Mouse (Mus musculus) heart, embryonic 14.5 days (tissue): Measurements from ENCODE around the gene Fbxw4. TPM values are rescaled to one million over a fixed set of nuclear protein-coding genes. Genes with fewer than 3 reads are reported as not detected.

Source experiments
- ATAC-seq: fragments of 200-750 bp; cut with Nextera tagmentation; 2 replicates; pipeline ENCODE4 v1.8.0; 2017; ENCODE audit warnings: low read depth, moderate TSS enrichment; ENCODE audit not compliant: insufficient number of reproducible peaks, insufficient read depth, low FRiP score
- H3K27ac ChIP-seq, 2 experiments: fragments of 200-500 bp in 1 of 2; fragments of 300-500 bp in 1 of 2; sonication (generic) in 1 of 2; replicated peaks in 1 of 2; 2 replicates each; pipeline ENCODE4 v1.5.1; 2012 to 2014; ENCODE audit warnings: low read depth in 2 of 2, low read length in 2 of 2, control low read depth in 1 of 2, mild to moderate bottlenecking in 1 of 2, mixed read lengths in 1 of 2; ENCODE audit not compliant: control insufficient read depth in 1 of 2, insufficient read depth in 1 of 2
- H3K27me3 ChIP-seq: fragments of 300-500 bp; sonication (generic); 2 replicates; pipeline ENCODE4 v1.6.1; 2014; ENCODE audit warnings: mild to moderate bottlenecking, low read length, control low read depth; ENCODE audit not compliant: control insufficient read depth, insufficient read depth
- H3K36me3 ChIP-seq: fragments of 300-500 bp; sonication (generic); 2 replicates; pipeline ENCODE4 v1.6.1; 2014; ENCODE audit warnings: mild to moderate bottlenecking, control low read depth, low read length, mixed read lengths; ENCODE audit not compliant: control insufficient read depth, insufficient read depth
- H3K4me1 ChIP-seq, 2 experiments: fragments of 200-500 bp in 1 of 2; fragments of 300-500 bp in 1 of 2; sonication (generic) in 1 of 2; 2 replicates each; pipeline ENCODE4 v1.6.1; 2012 to 2014; ENCODE audit warnings: low read length in 2 of 2, control low read depth in 1 of 2, mixed read lengths in 1 of 2; ENCODE audit not compliant: control insufficient read depth in 2 of 2, insufficient read depth in 2 of 2
- H3K4me2 ChIP-seq: fragments of 300-500 bp; sonication (generic); 2 replicates; pipeline ENCODE4 v1.6.1; 2014; ENCODE audit warnings: mild to moderate bottlenecking, low read length
- H3K4me3 ChIP-seq, 2 experiments: fragments of 200-500 bp in 1 of 2; fragments of 300-500 bp in 1 of 2; sonication (generic) in 1 of 2; 2 replicates each; pipeline ENCODE4 v1.5.1; 2012 to 2014; ENCODE audit warnings: low read length in 2 of 2, mild to moderate bottlenecking in 2 of 2, control low read depth in 1 of 2, low read depth in 1 of 2, moderate library complexity in 1 of 2; ENCODE audit not compliant: control insufficient read depth in 1 of 2, insufficient read depth in 1 of 2
- H3K9ac ChIP-seq: fragments of 300-500 bp; sonication (generic); 2 replicates; pipeline ENCODE4 v1.6.1; 2014; ENCODE audit warnings: mild to moderate bottlenecking, low read length
- H3K9me3 ChIP-seq: fragments of 300-500 bp; sonication (generic); 2 replicates; pipeline ENCODE4 v1.6.1; 2016; ENCODE audit warnings: low read length, control low read depth; ENCODE audit not compliant: control insufficient read depth
- WGBS: fragments of 180-500 bp; shearing (Covaris S2); extraction: QIAGEN DNeasy Blood & Tissue Kit; methylation state at CpG from one replicate; pipeline ENCODE4 v1.1.7; 2014; 5-methylcytosine and 5-hydroxymethylcytosine counted together
- polyA plus RNA-seq: library from polyadenylated mRNA; unstranded; fragments of >200 nt; fragmentation: Nextera tagmentation; extraction: Ambion mirVana; gene quantifications from 2 replicates; pipeline ENCODE4 v1.2.1, GENCODE M21; 2014

Fbxw4 gene
- polyA plus RNA-seq, 1 experiment from 2014 or later, result 4.1 TPM

DNA sequence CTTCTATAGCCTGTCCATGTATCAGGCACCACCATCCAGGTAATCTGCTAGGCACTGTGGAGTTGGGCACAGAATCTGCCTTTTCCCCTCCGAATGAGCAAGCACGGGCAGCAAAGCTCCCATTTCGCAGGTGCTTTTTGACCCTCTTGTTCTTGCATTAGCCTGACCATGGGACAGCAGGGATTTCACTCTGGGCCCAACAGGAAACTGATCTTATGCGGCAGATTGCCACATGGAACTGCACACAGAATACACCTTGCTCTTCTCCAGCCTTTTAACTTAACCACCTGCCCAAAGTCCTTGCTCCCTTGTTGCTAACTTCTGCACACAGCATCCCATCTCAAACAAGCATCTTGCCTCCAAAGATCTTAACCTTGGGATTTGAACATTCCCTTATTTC is 26.9 kb upstream of the Fbxw4 start:
- Histone ChIP-seq H3K4me3 (no peak overlapping the region), H3K27ac (no peak overlapping the region), H3K4me2 (no peak overlapping the region), H3K9ac (no peak overlapping the region), H3K4me1 (no peaks in the 10 kb centered on the region), H3K36me3 (no peaks in the 10 kb centered on the region), H3K9me3 (no peaks in the 10 kb centered on the region), H3K27me3 (no peaks in the 10 kb centered on the region)
- no peak for ATAC-seq
- 68% methylated on average over 4 of the region's 4 CpGs for WGBS

DNA sequence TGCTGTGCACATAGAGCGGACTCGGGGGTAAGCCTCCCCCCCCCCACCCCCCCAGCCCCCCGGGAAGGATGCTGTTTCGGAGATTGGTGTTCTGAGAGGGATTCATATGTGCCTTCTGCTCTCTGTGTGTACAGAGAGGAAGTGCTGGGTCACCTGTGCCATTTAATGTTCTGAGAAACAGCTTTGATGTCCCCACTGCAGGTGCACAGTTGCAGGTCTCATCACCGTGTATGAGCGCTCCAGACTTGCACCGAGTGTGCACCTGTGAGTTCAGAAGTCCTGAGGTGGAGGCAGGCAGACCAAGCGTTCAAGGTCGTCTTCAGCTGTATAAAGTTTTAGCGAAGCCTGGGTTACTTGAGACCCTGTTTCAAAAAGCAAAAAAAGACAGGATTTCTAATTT is 23.6 kb upstream of the Fbxw4 start:
- Histone ChIP-seq H3K9ac (no peak overlapping the region), H3K36me3 (no peaks in the 10 kb centered on the region), H3K4me2 (no peak overlapping the region), H3K4me3 (no peak overlapping the region), H3K27me3 (no peaks in the 10 kb centered on the region), H3K27ac (no peak overlapping the region), H3K4me1 (peaks cover 0 to 6% of the 10 kb centered on the region in 2 experiments; a peak in 2 of 4 replicates), H3K9me3 (no peaks in the 10 kb centered on the region)
- 70% methylated on average over 10 of the region's 10 CpGs for WGBS
- ATAC-seq, result no peak

DNA sequence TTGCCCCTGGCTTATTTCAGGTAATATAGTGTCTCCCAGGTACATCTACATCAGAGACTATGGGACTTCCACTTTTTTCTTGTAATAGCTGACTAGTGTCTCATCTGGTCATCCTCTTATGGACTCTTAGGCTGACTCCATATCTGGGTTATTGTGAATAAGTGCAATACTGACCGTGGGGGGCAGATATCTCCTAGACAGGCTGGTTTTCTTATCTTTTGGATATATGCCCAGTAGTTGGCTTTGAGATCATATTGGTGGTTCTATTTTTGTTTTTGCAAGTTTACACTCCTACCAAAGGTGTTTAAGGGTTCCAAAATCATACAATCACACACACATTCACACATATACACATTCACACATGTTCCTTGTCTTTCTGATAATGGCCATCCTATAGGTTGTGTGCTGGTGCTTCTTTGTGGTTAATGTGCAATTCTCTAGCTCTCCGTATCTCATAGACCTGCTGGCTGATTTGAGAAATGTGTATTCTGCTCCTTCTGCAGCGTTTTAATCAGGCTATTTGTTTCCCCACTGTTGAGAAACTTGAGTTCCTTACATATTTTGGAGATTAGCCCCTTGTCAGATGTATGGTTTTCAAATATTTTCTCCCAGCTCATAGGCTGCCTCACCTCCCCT is 20.5 kb upstream of the Fbxw4 start:
- Histone ChIP-seq H3K27ac (no peak overlapping the region), H3K4me1 (peaks cover 6 to 12% of the 10 kb centered on the region in 2 experiments; a peak in 3 of 4 replicates), H3K27me3 (no peaks in the 10 kb centered on the region), H3K4me2 (no peak overlapping the region), H3K36me3 (no peaks in the 10 kb centered on the region), H3K9me3 (no peaks in the 10 kb centered on the region), H3K4me3 (no peak overlapping the region), H3K9ac (no peak overlapping the region)
- 27% methylated on average over 3 of the region's 3 CpGs for WGBS
- no peak for ATAC-seq

DNA sequence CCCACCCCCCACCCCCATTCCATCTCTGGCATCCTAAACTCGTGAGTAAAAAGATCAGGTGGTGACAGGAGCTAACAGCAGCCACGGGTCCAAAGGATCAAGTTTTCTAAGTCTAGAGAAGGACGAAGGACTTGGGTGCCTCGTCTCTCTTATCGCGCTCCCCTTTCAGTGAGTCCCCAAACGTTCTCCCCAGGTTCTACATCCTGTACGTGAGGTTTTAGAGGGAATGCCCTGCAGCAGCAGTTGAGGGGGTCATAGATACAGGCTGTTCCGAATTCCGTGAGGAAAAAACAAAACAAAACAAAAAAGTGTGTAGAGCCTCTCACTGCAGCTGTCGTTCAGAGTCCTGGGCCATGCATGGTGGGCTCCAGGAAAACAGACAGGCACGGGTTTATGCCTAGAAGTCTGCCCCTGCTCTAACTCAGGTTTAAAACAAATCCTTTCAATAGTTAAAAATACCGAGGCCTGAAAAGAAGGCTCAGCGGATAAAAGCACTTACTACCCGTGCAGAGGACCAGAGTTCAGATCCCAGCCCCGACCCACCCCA is 16.7 kb upstream of the Fbxw4 start:
- no peak for ATAC-seq
- WGBS, result 3% methylated on average over 16 of the region's 16 CpGs
- H3K9me3 ChIP-seq, result no peaks in the 10 kb centered on the region
- no peaks in the 10 kb centered on the region for H3K27me3 ChIP-seq
- peak overlapping the region; percentile 21 to 46 for H3K4me3 ChIP-seq
- peak overlapping the region; percentile 89 for H3K4me2 ChIP-seq
- peak overlapping the region; percentile 69 for H3K9ac ChIP-seq
- no peak overlapping the region for H3K27ac ChIP-seq
- peaks cover 7 to 12% of the 10 kb centered on the region in 2 experiments; a peak in 3 of 4 replicates for H3K4me1 ChIP-seq
- no peaks in the 10 kb centered on the region for H3K36me3 ChIP-seq

DNA sequence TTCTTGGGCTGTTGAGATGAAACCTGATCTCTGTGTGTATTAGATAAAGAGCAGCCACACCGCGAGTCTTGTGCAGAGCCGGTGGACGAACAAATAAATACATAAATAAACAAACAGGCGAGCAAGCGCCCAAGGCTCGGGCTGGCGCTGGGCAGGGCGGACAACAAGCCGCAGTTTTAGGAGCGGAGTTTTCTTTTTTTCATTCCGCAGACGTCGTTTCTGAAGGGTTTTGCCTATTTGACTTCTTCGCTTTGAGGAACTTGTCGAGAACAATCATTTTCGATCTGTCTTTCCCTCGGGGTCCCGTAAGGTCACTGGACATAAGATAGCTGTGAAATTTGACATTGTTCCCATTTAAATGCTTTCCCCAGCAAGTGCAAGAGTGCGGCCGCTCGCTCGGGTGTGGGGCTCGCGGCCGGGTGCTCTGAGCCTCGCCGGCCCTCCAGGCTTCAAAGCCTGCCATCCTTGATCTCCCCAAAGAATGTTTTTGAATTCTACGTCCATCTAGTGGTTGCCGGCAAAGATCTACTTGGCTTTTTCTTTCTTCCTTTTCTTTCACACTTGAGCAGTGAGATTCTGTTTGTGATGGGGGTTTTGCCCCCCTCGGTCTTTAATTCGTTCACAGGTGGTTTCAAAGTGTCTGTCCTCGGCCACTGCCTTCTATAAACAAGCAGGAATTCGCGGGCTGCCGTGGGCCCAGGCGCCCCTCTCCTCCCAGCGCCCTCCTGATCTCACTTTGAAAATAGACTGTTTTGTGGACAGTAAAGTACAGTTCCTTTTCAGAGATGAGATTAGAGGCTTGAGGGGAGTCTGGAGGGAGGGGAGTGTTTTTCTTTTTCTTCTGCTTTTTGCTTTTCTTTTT is 15.8 kb upstream of the Fbxw4 start:
- Histone ChIP-seq H3K27ac (no peak overlapping the region), H3K9me3 (no peaks in the 10 kb centered on the region), H3K4me3 (peak overlapping the region; percentile 44 to 46), H3K4me2 (peak overlapping the region; percentile 89), H3K36me3 (no peaks in the 10 kb centered on the region), H3K4me1 (peaks cover 7 to 12% of the 10 kb centered on the region in 2 experiments; a peak in 3 of 4 replicates), H3K9ac (peak overlapping the region; percentile 69), H3K27me3 (no peaks in the 10 kb centered on the region)
- WGBS, result 1% methylated on average over 38 of the region's 38 CpGs
- ATAC-seq, result no peak

DNA sequence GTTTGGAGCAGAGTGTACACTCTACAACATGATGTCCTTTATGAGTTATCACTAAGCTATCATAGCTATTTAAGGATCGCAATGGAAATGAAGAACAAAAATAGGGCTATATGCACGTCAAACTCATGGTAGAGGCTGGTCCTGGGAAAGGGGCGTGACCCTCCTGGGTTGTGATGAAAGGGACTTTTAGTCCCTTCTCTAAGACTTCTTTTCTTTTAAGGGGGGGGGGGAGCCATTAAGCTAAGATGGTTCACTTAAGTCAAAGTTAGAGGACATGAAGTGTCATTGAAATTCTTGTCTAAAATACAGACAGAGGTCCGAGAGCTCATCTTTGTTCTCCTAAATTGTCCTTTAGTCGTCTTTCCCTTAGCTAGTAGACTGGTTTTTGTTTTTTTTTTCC is 15.1 kb upstream of the Fbxw4 start:
- 35% methylated on average over 5 of the region's 5 CpGs for WGBS
- Histone ChIP-seq H3K27me3 (no peaks in the 10 kb centered on the region), H3K4me3 (peak overlapping the region in 1 of 2 experiments; percentile 46; a peak in 1 of 4 replicates), H3K27ac (no peak overlapping the region), H3K4me2 (peak overlapping the region; percentile 89), H3K36me3 (no peaks in the 10 kb centered on the region), H3K4me1 (peaks cover 6 to 7% of the 10 kb centered on the region in 2 experiments; a peak in 3 of 4 replicates), H3K9ac (no peak overlapping the region; the same call in 1 of the 2 replicates), H3K9me3 (no peaks in the 10 kb centered on the region)
- ATAC-seq, result no peak

DNA sequence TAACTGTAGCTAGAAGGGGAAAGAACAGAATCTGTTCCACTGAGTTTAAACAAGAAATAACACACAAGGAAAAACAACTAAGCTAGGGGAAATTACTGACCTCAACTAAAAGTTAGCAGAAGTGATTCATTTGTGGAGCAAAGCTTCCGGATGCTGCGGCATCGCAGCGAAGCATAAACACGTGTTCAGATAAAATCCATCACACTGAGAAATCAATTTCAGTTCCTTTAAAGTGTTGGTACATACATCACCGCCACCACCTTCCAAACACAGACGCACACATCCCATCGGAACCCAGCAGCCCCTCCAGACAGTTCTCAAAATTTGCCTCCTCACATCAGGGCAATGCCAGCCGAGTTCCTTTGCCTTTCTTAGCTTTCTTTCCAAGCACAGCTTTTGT is 12.9 kb upstream of the Fbxw4 start:
- 92% methylated on average over 9 of the region's 9 CpGs for WGBS
- Histone ChIP-seq H3K27me3 (no peaks in the 10 kb centered on the region), H3K27ac (no peak overlapping the region), H3K4me3 (no peak overlapping the region), H3K9me3 (no peaks in the 10 kb centered on the region), H3K36me3 (no peaks in the 10 kb centered on the region), H3K9ac (no peak overlapping the region), H3K4me2 (no peak overlapping the region), H3K4me1 (peaks cover 6 to 7% of the 10 kb centered on the region in 2 experiments; a peak in 3 of 4 replicates)
- no peak for ATAC-seq
